Mouse (Mus musculus) left cerebral cortex, postnatal 10 days (tissue): ENCODE measurements around the gene Dbf4. TPM values are rescaled to one million over a fixed set of nuclear protein-coding genes. Genes with fewer than 3 reads are reported as not detected.

ENCODE experiments used
- DNase-seq, 2 experiments: peaks; one replicate each; pipeline ENCODE4 v3.0.0; 2021 to 2022; ENCODE audit warnings: low spot score in 2 of 2, mixed read lengths in 1 of 2; ENCODE audit errors: extremely low spot score in 1 of 2
- intact Hi-C: fragments of 180-260 bp; cut with DNase I; formaldehyde crosslinking; loops from one replicate; pipeline ENCODE4 v1.15.1; 2025
- total RNA-seq, 2 experiments: library from RNA; stranded (reverse); gene quantifications; 2 replicates each; pipeline ENCODE4 v1.2.3; 2021

Gene Dbf4
- total RNA-seq, 2 experiments from 2014 or later = 4.2 to 4.7 TPM

- peak in 1 of 2 experiments; percentile 20 for DNase-seq
- intact Hi-C loops = loop anchor here (5.0 kb wide), 1 partner anchor 201 kb away; no protein-coding TSS in a partner anchor
Observed at GRCm38 (mm10) chr5:8368328-8368692, 54.2 kb downstream of the Dbf4 start.

GRCm38 (mm10) chr5:8367614-8368327, 54.7 kb downstream of the Dbf4 start, which contains the start of gene Adam22:
Gene Adam22 (minus strand): TSS chr5:8368160.
- intact Hi-C loops = loop anchor here (5.0 kb wide), 1 partner anchor 200 kb away; no protein-coding TSS in a partner anchor
- peak; percentile 88 to 93 for DNase-seq

GRCm38 (mm10) chr5:8366771-8367613, 55.5 kb downstream of the Dbf4 start:
- peak; percentile 45 to 57 for DNase-seq
- intact Hi-C loops = loop anchor here (5.0 kb wide), 1 partner anchor 200 kb away; no protein-coding TSS in a partner anchor

- no peak for DNase-seq
- intact Hi-C loops = no loop called here
Observed at GRCm38 (mm10) chr5:8362361-8362760, 60.2 kb downstream of the Dbf4 start.

GRCm38 (mm10) chr5:8357677-8358076, 64.8 kb downstream of the Dbf4 start:
- intact Hi-C loops = no loop called here
- no peak for DNase-seq

- intact Hi-C loops = no loop called here
- DNase-seq = no peak
Observed at GRCm38 (mm10) chr5:8356885-8357651, 65.4 kb downstream of the Dbf4 start.

GRCm38 (mm10) chr5:8356326-8356725, 66.2 kb downstream of the Dbf4 start:
- DNase-seq = no peak
- intact Hi-C loops = no loop called here

GRCm38 (mm10) chr5:8349557-8349956, 73.0 kb downstream of the Dbf4 start:
- DNase-seq = no peak
- intact Hi-C loops = no loop called here

Other genes with a start within 250 kb of the Dbf4 start
- gene Adam22, start 54.6 kb downstream of the Dbf4 start, total RNA-seq = 100 to 1,000 TPM; 207 to 208 TPM
- gene Slc25a40, start 134 bp upstream of the Dbf4 start, total RNA-seq = 10 to 100 TPM; 12.0 to 12.2 TPM
- gene Rundc3b, start 200.2 kb upstream of the Dbf4 start, total RNA-seq = 10 to 100 TPM; 46.0 to 48.0 TPM
- gene Abcb1a, start 237.4 kb upstream of the Dbf4 start, total RNA-seq = 10 to 100 TPM; 10.3 to 12.6 TPM